Mouse (Mus musculus) heart, embryonic 15.5 days (tissue): Measurements from ENCODE around the gene Nxph1. TPM values are rescaled to one million over a fixed set of nuclear protein-coding genes. Genes with fewer than 3 reads are reported as not detected.

ENCODE experiments used
- ATAC-seq: fragments of 200-750 bp; cut with Nextera tagmentation; replicated peaks from 2 replicates; pipeline ENCODE4 v1.8.0; 2017; ENCODE audit warnings: low read depth, moderate TSS enrichment; ENCODE audit not compliant: insufficient number of reproducible peaks, insufficient read depth, low FRiP score
- H3K27ac ChIP-seq: fragments of 300-500 bp; sonication (generic); 2 replicates; pipeline ENCODE4 v1.5.1; 2015; ENCODE audit warnings: mild to moderate bottlenecking, inconsistent platforms
- H3K27me3 ChIP-seq: fragments of 300-500 bp; sonication (generic); 2 replicates; pipeline ENCODE4 v1.6.1; 2015; ENCODE audit warnings: inconsistent platforms
- H3K36me3 ChIP-seq: fragments of 300-500 bp; sonication (generic); 2 replicates; pipeline ENCODE4 v1.6.1; 2015; ENCODE audit warnings: mild to moderate bottlenecking, inconsistent platforms
- H3K4me1 ChIP-seq: fragments of 300-500 bp; sonication (generic); replicated peaks from 2 replicates; pipeline ENCODE4 v1.6.1; 2015; ENCODE audit warnings: inconsistent platforms
- H3K4me2 ChIP-seq: fragments of 300-500 bp; sonication (generic); 2 replicates; pipeline ENCODE4 v1.6.1; 2015; ENCODE audit warnings: inconsistent platforms, mild to moderate bottlenecking, moderate library complexity
- H3K4me3 ChIP-seq: fragments of 300-500 bp; sonication (generic); 2 replicates; pipeline ENCODE4 v1.5.1; 2015; ENCODE audit warnings: mild to moderate bottlenecking, inconsistent platforms
- H3K9ac ChIP-seq: fragments of 300-500 bp; sonication (generic); 2 replicates; pipeline ENCODE4 v1.6.1; 2015; ENCODE audit warnings: mild to moderate bottlenecking, inconsistent platforms
- H3K9me3 ChIP-seq: fragments of 300-500 bp; sonication (generic); replicated peaks from 2 replicates; pipeline ENCODE4 v1.6.1; 2016; ENCODE audit warnings: inconsistent platforms
- WGBS: fragments of 180-500 bp; shearing (Covaris S2); methylation state at CpG from one replicate; pipeline ENCODE4 v1.1.7; 2015; ENCODE audit warnings: mixed read lengths; 5-methylcytosine and 5-hydroxymethylcytosine counted together
- polyA plus RNA-seq: library from polyadenylated mRNA; unstranded; fragments of >200 nt; fragmentation: Nextera tagmentation; extraction: Ambion mirVana; gene quantifications from 2 replicates; pipeline ENCODE4 v1.2.1, GENCODE M21; 2015

Nxph1 gene
- polyA plus RNA-seq = 0.14 and 0.47 TPM in 2 replicates

DNA sequence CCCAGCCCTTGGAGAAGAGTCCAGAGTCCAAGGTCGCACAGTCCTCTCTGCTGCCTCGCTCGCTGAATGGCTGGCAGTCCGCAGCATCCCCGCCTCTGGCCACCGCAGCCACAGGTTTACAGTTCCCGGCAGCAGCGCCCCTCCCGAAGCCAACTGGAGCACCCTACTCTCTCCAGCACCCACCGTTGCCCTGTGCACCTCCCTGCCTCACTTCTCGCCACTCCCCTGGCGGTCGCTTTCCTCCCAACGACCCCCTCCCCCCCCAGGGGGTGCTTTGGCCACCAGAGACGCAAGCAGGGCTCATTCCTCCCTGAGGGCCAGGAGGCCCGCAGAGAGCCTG, at the start of gene Nxph1:
Gene Nxph1 (plus strand): TSS at position 301 of the 340 bp plus-strand sequence.
- no peak within 1 kb of the TSS for H3K9ac ChIP-seq
- peaks cover 25% of the 10 kb centered on the region for H3K4me1 ChIP-seq
- H3K27me3 ChIP-seq = peaks cover 71% of the 10 kb centered on the region
- WGBS = 4% methylated on average over 16 of the region's 16 CpGs
- ATAC-seq = 0 out of 2 replicates have a peak, but pooled peaks have one; percentile 27
- peak within 1 kb of the TSS; percentile 56 for H3K4me2 ChIP-seq
- H3K27ac ChIP-seq = no peak within 1 kb of the TSS
- H3K9me3 ChIP-seq = no peaks in the 10 kb centered on the region
- H3K4me3 ChIP-seq = peak within 1 kb of the TSS; percentile 34
- H3K36me3 ChIP-seq = no peaks in the 10 kb centered on the region

DNA sequence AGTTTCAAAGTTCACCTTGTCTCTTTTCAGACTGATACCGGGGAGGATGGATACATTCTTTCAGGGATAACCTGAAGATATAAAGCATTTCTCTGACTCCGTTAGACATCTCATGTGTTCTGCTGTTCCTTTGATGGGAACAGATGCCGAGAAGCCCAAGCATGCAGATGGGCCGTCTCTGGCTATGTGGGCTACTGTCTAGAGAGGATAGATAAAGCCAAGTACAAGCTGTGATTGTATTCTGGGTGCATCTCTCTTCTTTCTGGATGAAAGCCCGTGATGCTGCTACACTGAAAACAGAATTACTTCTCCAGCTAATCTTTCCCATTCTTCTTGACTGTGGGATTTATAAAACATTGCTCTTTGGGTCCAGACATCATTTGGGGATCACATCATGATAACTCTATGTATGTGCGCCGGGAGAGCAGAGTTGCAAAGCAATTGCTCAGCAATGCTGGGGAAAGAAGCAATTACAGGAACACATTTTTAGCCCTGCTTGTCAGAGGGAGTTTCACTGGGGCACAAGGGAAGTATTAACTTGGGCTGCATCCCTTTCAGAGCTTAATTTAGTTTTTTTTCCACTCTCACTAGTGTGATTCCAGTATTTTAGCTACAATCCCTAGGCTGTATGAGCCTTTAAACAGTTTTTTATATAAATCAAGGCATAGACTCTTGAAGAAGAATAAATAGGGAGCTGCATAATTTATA, 48.1 kb upstream of the Nxph1 start:
- Histone ChIP-seq H3K9me3 (no peaks in the 10 kb centered on the region), H3K27ac (no peak overlapping the region), H3K36me3 (no peaks in the 10 kb centered on the region), H3K27me3 (no peaks in the 10 kb centered on the region), H3K4me1 (no peaks in the 10 kb centered on the region), H3K9ac (no peak overlapping the region), H3K4me2 (no peak overlapping the region), H3K4me3 (no peak overlapping the region)
- ATAC-seq = no peak
- WGBS = 68% methylated on average over 7 of the region's 7 CpGs

DNA sequence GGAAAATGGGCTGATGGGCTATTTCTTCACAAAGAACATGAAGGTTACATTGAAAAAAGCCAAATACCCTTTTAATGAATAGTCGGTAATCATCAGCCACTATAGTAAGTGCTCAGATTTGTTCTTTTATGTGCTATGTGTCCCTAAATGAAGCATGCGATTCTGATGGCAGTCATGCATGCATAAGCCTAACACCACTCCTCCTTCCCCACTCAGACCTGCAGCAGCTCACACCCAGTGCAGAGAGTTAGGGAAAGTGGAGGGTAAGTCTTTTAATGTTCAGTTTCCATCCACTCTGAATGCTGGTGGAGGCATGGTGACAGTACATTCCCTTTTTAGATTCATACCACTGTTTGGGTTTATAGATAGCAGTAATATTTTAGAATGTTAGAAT, 47.5 kb upstream of the Nxph1 start:
- Histone ChIP-seq H3K9ac (no peak overlapping the region), H3K27me3 (no peaks in the 10 kb centered on the region), H3K4me3 (no peak overlapping the region), H3K9me3 (no peaks in the 10 kb centered on the region), H3K4me2 (no peak overlapping the region), H3K27ac (no peak overlapping the region), H3K36me3 (no peaks in the 10 kb centered on the region), H3K4me1 (no peaks in the 10 kb centered on the region)
- no peak for ATAC-seq
- 79% methylated on average over 2 of the region's 2 CpGs for WGBS

DNA sequence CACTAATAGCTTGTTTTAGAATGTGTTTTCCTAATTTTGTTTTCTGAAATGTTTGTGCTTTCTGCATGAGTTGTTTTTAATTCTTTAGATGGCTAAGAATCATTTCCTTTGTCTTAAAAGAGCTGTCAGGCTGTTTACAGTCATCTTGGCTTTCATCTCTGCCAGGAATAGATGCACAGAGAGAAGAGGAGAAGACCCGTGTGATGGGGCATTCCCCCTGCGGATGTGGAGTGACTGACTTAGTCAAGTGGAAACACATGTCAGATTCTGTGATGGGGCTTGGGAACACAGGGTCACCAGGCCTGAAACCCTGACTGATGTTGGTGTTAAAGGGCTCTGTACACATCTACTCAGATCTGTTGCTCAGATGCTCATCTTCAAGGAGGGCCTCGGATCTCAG, 40.3 kb upstream of the Nxph1 start:
- H3K27ac ChIP-seq = no peak overlapping the region
- no peaks in the 10 kb centered on the region for H3K36me3 ChIP-seq
- ATAC-seq = no peak
- H3K4me2 ChIP-seq = no peak overlapping the region
- H3K27me3 ChIP-seq = no peaks in the 10 kb centered on the region
- H3K9ac ChIP-seq = no peak overlapping the region
- 58% methylated on average over 3 of the region's 3 CpGs for WGBS
- H3K9me3 ChIP-seq = no peaks in the 10 kb centered on the region
- no peak overlapping the region for H3K4me3 ChIP-seq
- H3K4me1 ChIP-seq = no peaks in the 10 kb centered on the region

DNA sequence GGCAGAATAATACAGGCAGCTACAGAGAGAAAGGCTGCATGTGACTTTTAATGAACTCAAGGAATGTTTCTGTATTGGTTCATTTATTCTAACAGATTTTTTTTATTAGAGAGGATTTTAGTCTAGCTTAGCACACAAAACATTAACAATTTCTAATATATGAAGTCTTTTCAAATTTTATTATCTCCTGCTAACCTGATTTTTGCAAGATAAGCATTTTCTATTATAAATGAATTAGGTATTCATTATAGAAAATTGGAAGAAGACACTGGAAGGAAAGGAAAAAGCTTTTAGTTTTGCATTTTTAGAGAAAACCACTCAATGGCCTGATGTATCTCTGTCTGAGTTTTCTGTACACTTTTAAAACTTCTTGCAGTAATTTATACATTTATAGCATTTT, 34.8 kb upstream of the Nxph1 start:
- Histone ChIP-seq H3K4me3 (no peak overlapping the region), H3K27me3 (no peaks in the 10 kb centered on the region), H3K4me1 (no peaks in the 10 kb centered on the region), H3K27ac (no peak overlapping the region), H3K9ac (no peak overlapping the region), H3K9me3 (no peaks in the 10 kb centered on the region), H3K4me2 (no peak overlapping the region), H3K36me3 (no peaks in the 10 kb centered on the region)
- no peak for ATAC-seq

DNA sequence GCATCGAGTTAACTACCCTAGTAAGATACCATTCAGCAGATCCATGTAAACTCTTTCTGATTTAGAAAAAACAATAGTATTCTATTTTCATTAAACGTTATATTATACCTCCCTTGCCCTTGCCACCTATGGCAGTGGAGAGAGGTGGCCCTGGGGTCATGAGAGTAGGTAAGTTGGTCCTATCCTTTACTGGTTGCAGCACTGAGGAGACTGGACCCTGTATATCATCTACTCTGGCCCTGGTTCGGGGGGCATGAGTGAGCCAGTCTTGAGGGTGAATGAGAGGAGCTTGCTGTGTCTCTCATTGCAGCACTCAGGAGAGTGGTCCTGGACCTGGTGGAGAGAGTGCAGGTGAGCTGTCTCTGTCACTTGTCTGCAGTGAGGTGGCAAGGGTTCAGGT, 33.5 kb upstream of the Nxph1 start:
- no peaks in the 10 kb centered on the region for H3K27me3 ChIP-seq
- no peak overlapping the region for H3K9ac ChIP-seq
- no peaks in the 10 kb centered on the region for H3K4me1 ChIP-seq
- H3K27ac ChIP-seq = no peak overlapping the region
- no peak overlapping the region for H3K4me2 ChIP-seq
- no peak for ATAC-seq
- 74% methylated on average over 3 of the region's 3 CpGs for WGBS
- H3K9me3 ChIP-seq = no peaks in the 10 kb centered on the region
- H3K36me3 ChIP-seq = no peaks in the 10 kb centered on the region
- no peak overlapping the region for H3K4me3 ChIP-seq

DNA sequence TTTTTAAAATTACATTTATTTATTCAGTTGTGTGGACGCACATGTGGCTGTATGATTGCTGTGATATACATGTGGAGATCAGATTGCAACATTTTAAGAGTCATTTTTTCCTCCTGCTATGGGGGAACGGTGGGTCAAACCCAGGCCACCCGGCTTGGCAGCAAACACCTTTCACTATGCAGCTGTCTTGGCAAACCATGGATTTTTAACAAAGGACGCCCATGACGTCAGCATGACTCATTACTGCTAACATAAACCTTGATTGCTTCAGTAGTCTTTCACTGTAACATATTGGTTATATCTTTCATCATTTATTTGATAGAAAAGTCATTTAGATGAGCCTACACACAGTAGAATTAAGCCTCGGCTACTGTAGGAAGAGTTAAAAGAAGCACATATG, 23.8 kb upstream of the Nxph1 start:
- H3K27ac ChIP-seq = no peak overlapping the region
- no peak overlapping the region for H3K9ac ChIP-seq
- ATAC-seq = no peak
- 63% methylated on average over 6 of the region's 6 CpGs for WGBS
- H3K4me3 ChIP-seq = no peak overlapping the region
- no peaks in the 10 kb centered on the region for H3K36me3 ChIP-seq
- no peak overlapping the region for H3K4me2 ChIP-seq
- no peaks in the 10 kb centered on the region for H3K4me1 ChIP-seq
- no peaks in the 10 kb centered on the region for H3K27me3 ChIP-seq
- no peaks in the 10 kb centered on the region for H3K9me3 ChIP-seq

DNA sequence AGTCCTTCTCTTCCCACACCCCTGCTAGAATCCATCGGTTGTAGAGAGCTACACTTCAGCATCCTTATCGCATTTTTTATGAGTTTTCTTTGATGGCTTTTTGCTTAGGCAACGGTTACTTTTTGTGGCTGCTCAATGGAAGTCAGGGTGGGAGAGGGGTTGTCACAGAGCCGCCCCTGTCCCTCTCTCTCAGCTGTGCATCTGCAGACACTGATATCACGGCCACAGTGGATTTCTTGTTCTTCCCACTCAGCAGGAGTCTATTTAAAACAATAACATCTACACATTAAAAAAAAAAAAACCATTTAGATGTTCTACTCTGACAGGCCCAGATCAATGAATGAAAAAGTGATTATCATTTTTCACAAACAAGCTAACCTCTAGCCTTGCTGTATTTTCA, 13.0 kb upstream of the Nxph1 start:
- no peak overlapping the region for H3K4me2 ChIP-seq
- no peaks in the 10 kb centered on the region for H3K36me3 ChIP-seq
- H3K27me3 ChIP-seq = no peaks in the 10 kb centered on the region
- ATAC-seq = no peak
- no peak overlapping the region for H3K4me3 ChIP-seq
- WGBS = 46% methylated on average over 5 of the region's 5 CpGs
- H3K9ac ChIP-seq = no peak overlapping the region
- H3K27ac ChIP-seq = no peak overlapping the region
- H3K9me3 ChIP-seq = no peaks in the 10 kb centered on the region
- H3K4me1 ChIP-seq = no peaks in the 10 kb centered on the region

DNA sequence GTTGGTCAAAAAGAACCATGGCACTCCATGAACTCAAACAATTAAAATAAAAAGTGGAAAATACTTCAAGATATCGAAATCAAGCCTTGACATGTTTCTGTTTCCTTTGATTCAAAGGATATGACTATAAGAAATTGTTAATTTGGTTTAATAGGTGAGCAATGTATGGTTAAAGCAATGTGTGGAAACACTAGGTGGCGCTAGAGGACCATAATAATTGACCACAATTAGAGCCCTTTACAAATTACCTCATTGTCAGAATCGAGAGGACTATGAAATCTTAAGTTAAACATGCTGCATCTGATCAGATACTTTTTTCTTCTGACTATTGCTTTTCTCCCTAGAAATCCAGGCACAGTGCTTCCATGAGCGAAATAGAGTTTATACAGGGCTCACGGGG, 12.5 kb upstream of the Nxph1 start:
- Histone ChIP-seq H3K27me3 (no peaks in the 10 kb centered on the region), H3K9me3 (no peaks in the 10 kb centered on the region), H3K4me2 (no peak overlapping the region), H3K4me3 (no peak overlapping the region), H3K27ac (no peak overlapping the region), H3K4me1 (no peaks in the 10 kb centered on the region), H3K36me3 (no peaks in the 10 kb centered on the region), H3K9ac (no peak overlapping the region)
- 18% methylated on average over 5 of the region's 5 CpGs for WGBS
- ATAC-seq = no peak

DNA sequence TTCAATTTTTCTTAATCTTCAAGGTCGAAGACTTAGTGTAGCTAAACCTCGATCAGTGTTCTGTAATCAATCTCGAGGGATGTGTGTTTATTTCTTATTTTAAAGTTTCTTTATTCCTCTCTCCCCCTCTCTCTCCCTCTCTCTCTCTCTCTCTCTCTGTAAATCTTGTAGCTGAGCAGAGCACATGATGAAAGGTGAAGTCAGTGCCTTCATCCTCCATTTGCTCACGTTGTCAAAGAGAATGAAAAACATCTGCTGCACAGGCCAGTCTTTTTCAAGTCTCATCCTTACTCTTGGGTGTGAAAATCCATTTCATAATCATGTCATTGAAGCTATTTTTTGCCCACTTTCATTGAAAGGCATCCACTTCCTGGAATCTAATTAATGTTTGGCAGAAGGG, 12.1 kb upstream of the Nxph1 start:
- 15% methylated on average over 4 of the region's 4 CpGs for WGBS
- Histone ChIP-seq H3K4me2 (no peak overlapping the region), H3K4me1 (no peaks in the 10 kb centered on the region), H3K9ac (no peak overlapping the region), H3K27ac (no peak overlapping the region), H3K36me3 (no peaks in the 10 kb centered on the region), H3K4me3 (no peak overlapping the region), H3K27me3 (no peaks in the 10 kb centered on the region), H3K9me3 (no peaks in the 10 kb centered on the region)
- ATAC-seq = no peak

DNA sequence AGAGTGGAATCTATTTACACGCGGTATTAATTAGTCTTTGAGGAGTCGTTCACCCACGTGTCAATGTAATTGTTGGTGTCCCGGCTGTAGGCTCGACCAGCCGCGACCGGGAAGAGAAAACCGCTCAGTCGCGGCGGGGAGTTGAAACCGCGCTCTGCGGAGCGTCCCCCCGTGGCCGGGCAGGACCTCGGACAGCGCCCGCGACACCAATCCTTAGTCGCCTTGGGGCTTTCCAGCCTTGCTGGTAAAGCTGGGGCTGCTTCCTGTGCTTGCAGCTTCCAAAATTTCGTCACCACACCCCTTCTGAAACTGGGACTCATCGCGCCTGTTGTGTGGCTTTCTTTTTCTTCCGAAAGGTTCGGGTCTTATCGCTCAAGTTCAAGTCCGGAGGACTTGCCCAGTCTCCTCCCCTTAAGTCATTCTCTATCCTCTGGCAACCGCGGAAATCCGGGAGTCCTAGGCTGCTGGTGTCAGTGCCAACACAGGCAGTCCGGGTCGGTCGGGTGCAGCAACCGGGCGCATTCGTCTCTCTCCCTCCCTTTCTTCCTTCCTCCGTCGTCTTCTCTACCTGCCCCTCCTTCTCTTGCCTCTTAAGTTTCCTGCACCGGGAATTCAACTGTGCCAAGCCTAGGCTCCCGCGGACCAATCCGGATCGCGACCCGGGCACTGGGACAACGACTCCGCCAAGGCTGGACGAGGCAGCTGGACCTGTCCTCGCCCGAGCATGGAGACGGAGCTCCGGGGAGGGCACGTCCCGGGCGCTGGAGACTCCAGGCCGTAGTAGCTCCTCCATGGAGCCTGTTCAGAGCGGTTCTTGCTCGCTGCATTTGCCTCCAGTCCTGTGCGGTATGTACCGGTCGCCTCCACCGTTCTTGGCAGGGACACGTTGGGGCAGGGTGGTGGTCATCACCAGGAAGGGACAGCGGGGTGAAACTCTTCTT, 510 bp downstream of the Nxph1 start:
- peak; percentile 47; the same call in 1 of the 2 replicates for ATAC-seq
- Histone ChIP-seq H3K9ac (no peak overlapping the region), H3K27ac (no peak overlapping the region)

More for the DNA sequence above, 510 bp downstream of the Nxph1 start:
- no peaks in the 10 kb centered on the region for H3K9me3 ChIP-seq
- peaks cover 75% of the 10 kb centered on the region for H3K27me3 ChIP-seq
- H3K36me3 ChIP-seq = no peaks in the 10 kb centered on the region
- peaks cover 25% of the 10 kb centered on the region for H3K4me1 ChIP-seq
- peak overlapping the region; percentile 34 for H3K4me3 ChIP-seq
- under 1% methylated on average over 68 of the region's 68 CpGs for WGBS
- peak overlapping the region; percentile 56 for H3K4me2 ChIP-seq
